26 mouse cellular contexts compared by ENCODE assay signal in the genomic region with DNA sequence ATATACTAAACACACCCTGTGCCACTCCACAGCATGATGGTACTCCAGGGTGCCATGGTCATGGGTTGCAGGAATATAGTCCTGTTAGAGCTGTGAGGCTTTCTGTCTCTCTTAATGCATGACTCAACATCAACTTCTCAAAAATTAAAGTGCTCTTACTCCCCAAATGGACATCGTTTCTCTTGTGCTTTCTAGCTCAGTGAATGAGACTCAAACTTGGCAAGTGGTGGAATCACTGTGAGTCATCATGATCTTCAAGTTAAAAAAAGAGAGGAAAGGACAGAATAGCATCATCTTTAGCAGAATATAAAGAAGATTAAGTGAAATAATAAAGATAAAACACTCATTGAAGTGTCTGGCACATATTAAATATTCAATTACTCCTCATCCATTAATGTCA.
DNase-seq lines count a peak whose midpoint lies in the region; ATAC-seq and TF ChIP-seq lines count a peak whose summit lies in the region.
"Had no signal": no experiment of that assay in that cellular context is flagged by ENCODE, and none has a peak within 500 bp of the region (broad histone marks: within the 10 kb centered on the region; RNA-seq: fewer than 3 reads in every experiment).

No protein-coding gene starts in this region.

- in situ Hi-C loops in Patski (cut with MboI; ENCODE audit: low pct_unique_long_range_greater_than_20kb) = no loop called here

- H3K9me3 ChIP-seq in lung, embryonic 14.5 days (ENCODE audit: low read depth, low read length) = no peaks in the 10 kb centered on the region
- no peaks in the 10 kb centered on the region for H3K9me3 ChIP-seq in liver, postnatal 0 days (ENCODE audit: low read length)
- H3K9me3 ChIP-seq: embryonic facial prominence, embryonic 10.5 days; embryonic facial prominence, embryonic 13.5 days; forebrain, embryonic 12.5 days; forebrain, embryonic 15.5 days; G1E; hindbrain, embryonic 13.5 days; intestine, embryonic 15.5 days had no signal

- no peak overlapping the region for H3K4me3 ChIP-seq in lung, embryonic 14.5 days (ENCODE audit: low read depth, low read length)
- H3K4me3 ChIP-seq in liver, postnatal 0 days (ENCODE audit: low read depth, low read length) = no peak overlapping the region
- H3K4me3 ChIP-seq: embryonic facial prominence, embryonic 10.5 days; embryonic facial prominence, embryonic 13.5 days; erythroblast, embryonic 14.5 days; forebrain, embryonic 12.5 days; forebrain, embryonic 15.5 days; hindbrain, embryonic 13.5 days; intestine, embryonic 15.5 days had no signal

- POLR2A ChIA-PET in Patski (lab: Charles Lee) = no interaction called here

- DNase-seq in lung, embryonic 14.5 days = peak; percentile 0
- DNase-seq in lung, postnatal 10 days = no peak
- DNase-seq in 3T3-L1 (ENCODE audit: low read depth, low spot score) (peak; percentile 83), Patski (ENCODE audit: low read depth, low spot score) (peak; percentile 42)
- DNase-seq in telencephalon, adult 2 months (ENCODE audit: low read depth, low spot score) = peak; percentile 41
- DNase-seq in left cerebral cortex, adult 9 months (ENCODE audit: low spot score in 2 of 2) = no peak
- no peak for DNase-seq in liver, postnatal 0 days
- DNase-seq: adrenal gland, adult 2 months; adrenal gland, postnatal 14 days; cerebellum, adult 11-12 months; cerebellum, adult 8-10 months; cerebellum, postnatal 36 days; embryo, embryonic 11 days; gastrocnemius, postnatal 25 days; heart, adult 18-20 months; kidney, adult 11 months had no signal

- H3K36me3 ChIP-seq in lung, embryonic 14.5 days (ENCODE audit: insufficient read depth) = no peaks in the 10 kb centered on the region
- H3K36me3 ChIP-seq in liver, postnatal 0 days (replicated peaks; ENCODE audit: insufficient read depth, low read length) = no peaks in the 10 kb centered on the region
- H3K36me3 ChIP-seq: embryonic facial prominence, embryonic 10.5 days; embryonic facial prominence, embryonic 13.5 days; forebrain, embryonic 12.5 days; forebrain, embryonic 15.5 days; G1E; hindbrain, embryonic 13.5 days; intestine, embryonic 15.5 days had no signal

- WGBS in lung, embryonic 14.5 days = 44% methylated on average over 1 of the region's 1 CpGs
- WGBS in liver, postnatal 0 days (ENCODE audit: insufficient replicate concordance) = 71% methylated on average over 1 of the region's 1 CpGs

- CTCF ChIA-PET in Patski (lab: Charles Lee) = interaction anchor here (0.8 to 1.5 kb wide), 6 partner anchors 9 to 60 kb away, joined by 3 to 4 read pairs (median 3); no protein-coding TSS in a partner anchor

- no peaks in the 10 kb centered on the region for H3K4me1 ChIP-seq in lung, embryonic 14.5 days (ENCODE audit: insufficient read depth)
- no peaks in the 10 kb centered on the region for H3K4me1 ChIP-seq in liver, postnatal 0 days (ENCODE audit: insufficient read depth)
- H3K4me1 ChIP-seq: embryonic facial prominence, embryonic 10.5 days; embryonic facial prominence, embryonic 13.5 days; forebrain, embryonic 12.5 days; forebrain, embryonic 15.5 days; hindbrain, embryonic 13.5 days; intestine, embryonic 15.5 days had no signal

- no peak for TF ChIP-seq EP300 in liver, postnatal 0 days (IDR thresholded peaks at IDR 0.05; ENCODE audit: low read depth)

- ATAC-seq in lung, embryonic 14.5 days (ENCODE audit: insufficient read depth) = no peak
- ATAC-seq in Patski = no peak
- ATAC-seq in liver, postnatal 0 days = no peak
- ATAC-seq: forebrain, embryonic 15.5 days; intestine, embryonic 15.5 days had no signal

- H3K9ac ChIP-seq in lung, embryonic 14.5 days = no peak overlapping the region
- no peak overlapping the region for H3K9ac ChIP-seq in liver, postnatal 0 days (replicated peaks)
- H3K9ac ChIP-seq: embryonic facial prominence, embryonic 13.5 days; forebrain, embryonic 12.5 days; forebrain, embryonic 15.5 days; hindbrain, embryonic 13.5 days; intestine, embryonic 15.5 days had no signal

- H3K27ac ChIP-seq in lung, embryonic 14.5 days (ENCODE audit: low read depth) = no peak overlapping the region
- no peak overlapping the region for H3K27ac ChIP-seq in liver, postnatal 0 days (ENCODE audit: low read depth)
- H3K27ac ChIP-seq: embryonic facial prominence, embryonic 10.5 days; embryonic facial prominence, embryonic 13.5 days; forebrain, embryonic 12.5 days; forebrain, embryonic 15.5 days; hindbrain, embryonic 13.5 days; intestine, embryonic 15.5 days had no signal

- H3K4me2 ChIP-seq in lung, embryonic 14.5 days = no peak overlapping the region
- H3K4me2 ChIP-seq in liver, postnatal 0 days (ENCODE audit: low read depth, low read length) = no peak overlapping the region
- H3K4me2 ChIP-seq: embryonic facial prominence, embryonic 13.5 days; forebrain, embryonic 12.5 days; forebrain, embryonic 15.5 days; heart, embryonic 11.5 days; hindbrain, embryonic 13.5 days; intestine, embryonic 15.5 days had no signal

- TF ChIP-seq CTCF in lung, embryonic 14.5 days (IDR thresholded peaks at IDR 0.05; ENCODE audit: low read depth) = no peak
- TF ChIP-seq CTCF in Patski (IDR thresholded peaks at IDR 0.05) = no peak
- TF ChIP-seq CTCF in liver, postnatal 0 days (IDR thresholded peaks at IDR 0.05; ENCODE audit: low read depth) = no peak

- no peaks in the 10 kb centered on the region for H3K27me3 ChIP-seq in lung, embryonic 14.5 days (ENCODE audit: insufficient read depth, low read length)
- H3K27me3 ChIP-seq in Patski = no peaks in the 10 kb centered on the region
- no peaks in the 10 kb centered on the region for H3K27me3 ChIP-seq in liver, postnatal 0 days (ENCODE audit: insufficient read depth, low read length)
- H3K27me3 ChIP-seq: CH12.LX; embryonic facial prominence, embryonic 13.5 days; forebrain, embryonic 12.5 days; forebrain, embryonic 15.5 days; hindbrain, embryonic 13.5 days; intestine, embryonic 15.5 days had no signal

Comparison
In these comparisons a context has a peak if more than half of its experiments do, and no peak if none do; other contexts are left out.
1. DNase-seq: peak in lung, embryonic 14.5 days (single experiment), 3T3-L1 (single experiment), Patski (single experiment) and telencephalon, adult 2 months (single experiment); none in lung, postnatal 10 days (single experiment), left cerebral cortex, adult 9 months (0 of 2) and liver, postnatal 0 days (single experiment).